Mouse (Mus musculus) G1E (cell line): Measurements from ENCODE around the gene Cd34. TPM values are rescaled to one million over a fixed set of nuclear protein-coding genes. Genes with fewer than 3 reads are reported as not detected.

Experiments
- ATAC-seq: 2 replicates; pipeline ENCODE4 v1.8.0; 2016; ENCODE audit warnings: mild to moderate bottlenecking; ENCODE audit not compliant: insufficient number of reproducible peaks, poor library complexity, low FRiP score, severe bottlenecking; ENCODE audit errors: extremely low read depth
- DNase-seq: peaks from one replicate; pipeline ENCODE4 v3.0.0; 2012; ENCODE audit warnings: low spot score
- H3K27me3 ChIP-seq: 2 replicates; pipeline ENCODE4 v1.6.1; 2012; ENCODE audit warnings: mild to moderate bottlenecking, low read length, inconsistent platforms; ENCODE audit not compliant: insufficient read depth
- H3K36me3 ChIP-seq: replicated peaks from 2 replicates; pipeline ENCODE3; 2012; ENCODE audit warnings: mild to moderate bottlenecking, inconsistent platforms
- H3K4me1 ChIP-seq: 2 replicates; pipeline ENCODE4 v1.6.1; 2012; ENCODE audit warnings: low read depth, low read length, inconsistent platforms, mixed read lengths; ENCODE audit not compliant: insufficient read depth
- H3K4me3 ChIP-seq: 2 replicates; pipeline ENCODE4 v1.5.1; 2012; ENCODE audit warnings: low read depth, mild to moderate bottlenecking, inconsistent platforms, low read length, moderate library complexity, mixed read lengths
- H3K9me3 ChIP-seq: replicated peaks from 2 replicates; pipeline ENCODE4 v1.6.1; 2012; ENCODE audit warnings: inconsistent platforms
- CTCF ChIP-seq: IDR thresholded peaks from 2 replicates; pipeline ENCODE4 v1.5.1; 2012; ENCODE audit warnings: low read depth, low read length, inconsistent platforms, mixed read lengths
- GATA1 ChIP-seq: IDR thresholded peaks from 2 replicates; pipeline ENCODE4 v1.6.1; 2012; ENCODE audit warnings: borderline replicate concordance, low read length, inconsistent platforms, mixed read lengths
- GATA2 ChIP-seq: IDR thresholded peaks from 2 replicates; pipeline ENCODE4 v1.6.1; 2012; ENCODE audit warnings: low read depth, low read length, inconsistent platforms, borderline replicate concordance
- POLR2AphosphoS5 ChIP-seq: IDR thresholded peaks from 2 replicates; pipeline ENCODE4 v1.6.1; 2012; ENCODE audit warnings: low read depth, low read length, inconsistent platforms; ENCODE audit not compliant: insufficient replicate concordance
- TAL1 ChIP-seq: conservative IDR thresholded peaks from 2 replicates; pipeline ENCODE4 v1.6.1; 2012; ENCODE audit warnings: low read depth, low read length, inconsistent platforms, mixed read lengths
- polyA plus RNA-seq: library from polyadenylated mRNA; stranded (reverse); fragments of >175 nt; gene quantifications from 2 replicates; pipeline ENCODE4 v1.2.3, GENCODE M21; 2012
- total RNA-seq, 2 experiments: library from RNA; stranded (forward) in 1 of 2; stranded (reverse) in 1 of 2; fragments of 200-1000 nt in 1 of 2; fragments of >200 nt in 1 of 2; fragmentation: Nextera tagmentation in 1 of 2; gene quantifications; 2 replicates each; pipeline ENCODE4 v1.2.3; 2014 to 2017

The Cd34 gene
- total and polyA plus RNA-seq, 3 experiments, result 0.34 to 0.93 (median 0.45) TPM

GRCm38 (mm10) chr1:194993409-194993988 is 54.9 kb downstream of the Cd34 start:
- Histone ChIP-seq H3K27me3 (no peaks in the 10 kb centered on the region), H3K36me3 (no peaks in the 10 kb centered on the region), H3K9me3 (no peaks in the 10 kb centered on the region)

DNA sequence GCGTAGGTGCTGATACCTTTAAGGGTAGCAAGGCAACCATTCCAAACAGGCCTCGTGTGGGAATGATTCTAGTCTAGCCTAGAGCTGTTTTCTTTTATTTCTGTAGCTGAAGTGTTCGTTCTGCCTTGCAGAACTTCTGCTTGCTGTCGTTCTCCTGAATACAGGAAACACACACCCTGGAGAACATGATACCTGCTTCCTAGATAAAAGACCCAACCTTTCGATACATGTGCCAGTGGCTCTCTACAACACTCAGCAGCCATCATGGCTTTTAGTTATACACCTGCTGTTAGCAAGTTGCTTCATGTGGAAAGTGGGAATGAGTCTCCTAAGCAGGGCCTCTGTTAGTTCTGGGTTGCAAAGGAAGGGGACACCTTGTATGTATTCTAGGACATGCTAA is 55.6 kb downstream of the Cd34 start:
- H3K27me3 ChIP-seq, result no peaks in the 10 kb centered on the region
- peaks cover 45% of the 10 kb centered on the region for H3K4me1 ChIP-seq
- no peaks in the 10 kb centered on the region for H3K9me3 ChIP-seq
- TF ChIP-seq POLR2AphosphoS5, result no peak
- TF ChIP-seq GATA1, result no peak
- no peak for TF ChIP-seq TAL1
- TF ChIP-seq GATA2, result no peak
- TF ChIP-seq CTCF, result no peak
- ATAC-seq, result no peak
- H3K4me3 ChIP-seq, result no peak overlapping the region
- no peak for DNase-seq
- no peaks in the 10 kb centered on the region for H3K36me3 ChIP-seq

More at GRCm38 (mm10) chr1:194993409-194993988, 54.9 kb downstream of the Cd34 start:
- no peak for TF ChIP-seq GATA1
- TF ChIP-seq TAL1, result no peak
- TF ChIP-seq POLR2AphosphoS5, result no peak
- no peak for TF ChIP-seq CTCF
- TF ChIP-seq GATA2, result no peak
- Histone ChIP-seq H3K4me1 (peaks cover 47% of the 10 kb centered on the region), H3K4me3 (no peak overlapping the region)
- DNase-seq (no peak), ATAC-seq (no peak)

GRCm38 (mm10) chr1:194995196-194995595 is 56.6 kb downstream of the Cd34 start:
- DNase-seq (no peak), ATAC-seq (peak; percentile 22; the same call in 1 of the 2 replicates)
- Histone ChIP-seq H3K4me1 (peaks cover 42% of the 10 kb centered on the region), H3K27me3 (no peaks in the 10 kb centered on the region), H3K4me3 (no peak overlapping the region), H3K9me3 (no peaks in the 10 kb centered on the region), H3K36me3 (no peaks in the 10 kb centered on the region)
- no peak for TF ChIP-seq CTCF

DNA sequence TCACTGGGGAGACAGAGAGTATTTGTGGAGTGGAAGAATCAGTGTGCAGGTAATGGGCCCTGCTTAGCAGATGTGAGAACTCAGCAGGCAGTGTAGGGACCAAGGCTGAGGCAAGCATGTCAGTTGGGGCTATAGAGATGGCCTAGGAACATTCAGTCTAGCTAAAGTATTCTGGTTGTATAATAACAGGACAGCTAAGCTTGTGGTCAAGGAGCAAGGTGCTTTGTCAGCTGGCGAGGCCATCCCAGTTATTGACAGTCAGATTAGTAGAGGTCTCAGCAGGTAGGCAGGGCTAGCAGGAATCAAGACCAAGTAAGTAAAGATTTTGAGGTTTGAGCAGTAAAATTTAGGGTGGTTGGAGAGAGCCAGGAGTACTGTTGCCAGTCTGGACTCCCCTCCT is 59.8 kb downstream of the Cd34 start:
- H3K4me1 ChIP-seq, result peaks cover 18% of the 10 kb centered on the region
- no peak overlapping the region for H3K4me3 ChIP-seq
- H3K36me3 ChIP-seq, result no peaks in the 10 kb centered on the region
- ATAC-seq, result no peak
- H3K9me3 ChIP-seq, result no peaks in the 10 kb centered on the region
- TF ChIP-seq GATA1, result no peak
- TF ChIP-seq CTCF, result no peak
- no peak for TF ChIP-seq GATA2
- no peak for TF ChIP-seq TAL1
- no peak for TF ChIP-seq POLR2AphosphoS5
- DNase-seq, result no peak
- no peaks in the 10 kb centered on the region for H3K27me3 ChIP-seq

DNA sequence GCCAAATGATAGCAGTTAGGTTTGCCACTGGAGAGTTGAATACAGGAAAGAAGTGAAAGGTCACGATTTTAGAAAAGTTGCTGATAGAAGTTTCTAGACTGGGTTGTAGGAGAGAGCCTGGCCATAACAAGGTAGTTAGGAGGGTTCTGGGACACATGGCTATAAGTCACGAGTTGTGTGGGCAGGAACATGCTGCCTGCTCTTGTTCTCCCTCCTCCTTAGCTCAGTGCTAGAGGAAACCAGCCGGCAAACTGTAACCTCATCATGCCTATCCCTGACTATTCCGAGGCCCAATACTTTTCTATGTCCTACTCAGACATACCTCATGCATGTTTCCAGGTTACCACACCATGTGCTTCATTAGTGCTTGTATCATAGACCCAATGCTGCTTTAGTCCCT is 64.7 kb downstream of the Cd34 start:
- peaks cover 13% of the 10 kb centered on the region for H3K4me1 ChIP-seq
- TF ChIP-seq GATA2 (no peak), GATA1 (no peak), POLR2AphosphoS5 (no peak), CTCF (no peak), TAL1 (no peak)
- no peaks in the 10 kb centered on the region for H3K9me3 ChIP-seq
- no peak overlapping the region for H3K4me3 ChIP-seq
- ATAC-seq (no peak), DNase-seq (no peak)
- H3K27me3 ChIP-seq, result no peaks in the 10 kb centered on the region
- no peaks in the 10 kb centered on the region for H3K36me3 ChIP-seq

- Histone ChIP-seq H3K4me3 (no peak overlapping the region), H3K27me3 (no peaks in the 10 kb centered on the region), H3K36me3 (no peaks in the 10 kb centered on the region), H3K9me3 (no peaks in the 10 kb centered on the region), H3K4me1 (peaks cover 13% of the 10 kb centered on the region)
- TF ChIP-seq TAL1 (no peak), POLR2AphosphoS5 (no peak), GATA2 (no peak), GATA1 (no peak), CTCF (no peak)
- no peak for DNase-seq
- ATAC-seq, result 0 out of 2 replicates have a peak, but pooled peaks have one; percentile 54
Measured at GRCm38 (mm10) chr1:195004194-195004593, 65.6 kb downstream of the Cd34 start.

GRCm38 (mm10) chr1:195006267-195006666 is 67.6 kb downstream of the Cd34 start:
- H3K4me3 ChIP-seq, result no peak overlapping the region
- DNase-seq, result no peak
- H3K4me1 ChIP-seq, result peaks cover 13% of the 10 kb centered on the region
- H3K36me3 ChIP-seq, result no peaks in the 10 kb centered on the region
- no peaks in the 10 kb centered on the region for H3K9me3 ChIP-seq
- no peak for ATAC-seq
- no peaks in the 10 kb centered on the region for H3K27me3 ChIP-seq
- TF ChIP-seq CTCF (no peak), GATA2 (no peak), POLR2AphosphoS5 (no peak), GATA1 (no peak), TAL1 (no peak)

Other genes with a start within 250 kb of the Cd34 start
- gene Cd46, start 153.4 kb downstream of the Cd34 start, total RNA-seq (2014; fragmentation: Nextera tagmentation), result 2.8 and 3.7 TPM in 2 replicates
- gene Cd46, start 153.4 kb downstream of the Cd34 start, total RNA-seq (2017), result 0.99 and 1.1 TPM in 2 replicates
- gene Cd46, start 153.4 kb downstream of the Cd34 start, polyA plus RNA-seq, result 0.03 TPM in 1 of 2 replicates, not detected in the other
- gene Cr1l, start 192.8 kb downstream of the Cd34 start, total RNA-seq (2014; fragmentation: Nextera tagmentation), result 34.9 and 55.5 TPM in 2 replicates
- 99.1 and 101 TPM in 2 replicates for gene Cr1l, start 192.8 kb downstream of the Cd34 start, total RNA-seq (2017)
- gene Cr1l, start 192.8 kb downstream of the Cd34 start, polyA plus RNA-seq, result 3.2 and 3.5 TPM in 2 replicates
- not detected in 2 replicates for gene Cr2, start 237.9 kb downstream of the Cd34 start, total RNA-seq (2014; fragmentation: Nextera tagmentation)
- gene Cr2, start 237.9 kb downstream of the Cd34 start, total RNA-seq (2017), result 0.12 and 0.38 TPM in 2 replicates
- not detected in 2 replicates for gene Cr2, start 237.9 kb downstream of the Cd34 start, polyA plus RNA-seq